Mouse (Mus musculus) G1E (cell line): ENCODE measurements around the gene Golga2. TPM values are rescaled to one million over a fixed set of nuclear protein-coding genes. Genes with fewer than 3 reads are reported as not detected.

Experiments used
- ATAC-seq: 2 replicates; pipeline ENCODE4 v1.8.0; 2016; ENCODE audit warnings: mild to moderate bottlenecking; ENCODE audit not compliant: insufficient number of reproducible peaks, poor library complexity, low FRiP score, severe bottlenecking; ENCODE audit errors: extremely low read depth
- DNase-seq: peaks from one replicate; pipeline ENCODE4 v3.0.0; 2012; ENCODE audit warnings: low spot score
- H3K27me3 ChIP-seq: 2 replicates; pipeline ENCODE4 v1.6.1; 2012; ENCODE audit warnings: mild to moderate bottlenecking, low read length, inconsistent platforms; ENCODE audit not compliant: insufficient read depth
- H3K36me3 ChIP-seq: replicated peaks from 2 replicates; pipeline ENCODE3; 2012; ENCODE audit warnings: mild to moderate bottlenecking, inconsistent platforms
- H3K4me1 ChIP-seq: 2 replicates; pipeline ENCODE4 v1.6.1; 2012; ENCODE audit warnings: low read depth, low read length, inconsistent platforms, mixed read lengths; ENCODE audit not compliant: insufficient read depth
- H3K4me3 ChIP-seq: 2 replicates; pipeline ENCODE4 v1.5.1; 2012; ENCODE audit warnings: low read depth, mild to moderate bottlenecking, inconsistent platforms, low read length, moderate library complexity, mixed read lengths
- H3K9me3 ChIP-seq: replicated peaks from 2 replicates; pipeline ENCODE4 v1.6.1; 2012; ENCODE audit warnings: inconsistent platforms
- CTCF ChIP-seq: IDR thresholded peaks from 2 replicates; pipeline ENCODE4 v1.5.1; 2012; ENCODE audit warnings: low read depth, low read length, inconsistent platforms, mixed read lengths
- GATA1 ChIP-seq: IDR thresholded peaks from 2 replicates; pipeline ENCODE4 v1.6.1; 2012; ENCODE audit warnings: borderline replicate concordance, low read length, inconsistent platforms, mixed read lengths
- GATA2 ChIP-seq: IDR thresholded peaks from 2 replicates; pipeline ENCODE4 v1.6.1; 2012; ENCODE audit warnings: low read depth, low read length, inconsistent platforms, borderline replicate concordance
- POLR2AphosphoS5 ChIP-seq: IDR thresholded peaks from 2 replicates; pipeline ENCODE4 v1.6.1; 2012; ENCODE audit warnings: low read depth, low read length, inconsistent platforms; ENCODE audit not compliant: insufficient replicate concordance
- TAL1 ChIP-seq: conservative IDR thresholded peaks from 2 replicates; pipeline ENCODE4 v1.6.1; 2012; ENCODE audit warnings: low read depth, low read length, inconsistent platforms, mixed read lengths
- polyA plus RNA-seq: library from polyadenylated mRNA; stranded (reverse); fragments of >175 nt; gene quantifications from 2 replicates; pipeline ENCODE4 v1.2.3, GENCODE M21; 2012
- total RNA-seq, 2 experiments: library from RNA; stranded (forward) in 1 of 2; stranded (reverse) in 1 of 2; fragments of 200-1000 nt in 1 of 2; fragments of >200 nt in 1 of 2; fragmentation: Nextera tagmentation in 1 of 2; gene quantifications; 2 replicates each; pipeline ENCODE4 v1.2.3; 2014 to 2017

The Golga2 gene
- total and polyA plus RNA-seq, 3 experiments = 24.3 to 35.6 (median 24.5) TPM

- peak overlapping the region; percentile 96 for H3K4me3 ChIP-seq
- H3K27me3 ChIP-seq = peaks cover 6% of the 10 kb centered on the region; the same call in 1 of the 2 replicates
- no peak for DNase-seq
- peaks cover 43% of the 10 kb centered on the region for H3K36me3 ChIP-seq
- H3K9me3 ChIP-seq = no peaks in the 10 kb centered on the region
- H3K4me1 ChIP-seq = peaks cover 30% of the 10 kb centered on the region
- TF ChIP-seq CTCF (no peak), TAL1 (no peak), GATA2 (no peak), POLR2AphosphoS5 (no peak)
- no peak for ATAC-seq
Observed at GRCm38 (mm10) chr2:32258887-32259533, 28.2 kb upstream of the Golga2 start.

- peaks cover 30% of the 10 kb centered on the region for H3K4me1 ChIP-seq
- no peaks in the 10 kb centered on the region for H3K9me3 ChIP-seq
- peaks cover 8% of the 10 kb centered on the region; the same call in 1 of the 2 replicates for H3K27me3 ChIP-seq
- peaks cover 35% of the 10 kb centered on the region for H3K36me3 ChIP-seq
- ATAC-seq = peak; percentile 87
- peak; percentile 97 for DNase-seq
- peak within 1 kb of the TSS; percentile 96 for H3K4me3 ChIP-seq
- TF ChIP-seq GATA2 (no peak), TAL1 (no peak), POLR2AphosphoS5 (no peak), GATA1 (no peak), CTCF (no peak)
Observed at GRCm38 (mm10) chr2:32259657-32260417, 27.3 kb upstream of the Golga2 start, which contains the start of gene Uck1. Uck1 (minus strand) TSS chr2:32260159.

- ATAC-seq (no peak), DNase-seq (no peak)
- H3K27me3 ChIP-seq = peaks cover 10% of the 10 kb centered on the region
- TF ChIP-seq CTCF = peak; percentile 54; the same call in 1 of the 2 replicates
- no peak for TF ChIP-seq TAL1
- no peak overlapping the region; the same call in 1 of the 2 replicates for H3K4me3 ChIP-seq
- peaks cover 30% of the 10 kb centered on the region for H3K4me1 ChIP-seq
- peaks cover 34% of the 10 kb centered on the region for H3K36me3 ChIP-seq
- no peaks in the 10 kb centered on the region for H3K9me3 ChIP-seq
Observed at GRCm38 (mm10) chr2:32260635-32261034, 26.5 kb upstream of the Golga2 start.

GRCm38 (mm10) chr2:32275823-32276222, 11.4 kb upstream of the Golga2 start:
- no peak for ATAC-seq
- H3K9me3 ChIP-seq = peaks cover 14% of the 10 kb centered on the region
- H3K4me1 ChIP-seq = no peaks in the 10 kb centered on the region
- TF ChIP-seq CTCF (no peak), POLR2AphosphoS5 (no peak), TAL1 (no peak), GATA2 (no peak), GATA1 (no peak)
- H3K36me3 ChIP-seq = peaks cover 43% of the 10 kb centered on the region
- no peak overlapping the region for H3K4me3 ChIP-seq
- DNase-seq = no peak
- H3K27me3 ChIP-seq = 0 out of 2 replicates have a peak, but pooled peaks cover 2% of the 10 kb centered on the region

- no peak overlapping the region for H3K4me3 ChIP-seq
- H3K4me1 ChIP-seq = peaks cover 16% of the 10 kb centered on the region
- H3K9me3 ChIP-seq = no peaks in the 10 kb centered on the region
- H3K36me3 ChIP-seq = peaks cover 89% of the 10 kb centered on the region
- H3K27me3 ChIP-seq = no peaks in the 10 kb centered on the region
- TF ChIP-seq GATA1 = no peak
- TF ChIP-seq POLR2AphosphoS5 = no peak
- TF ChIP-seq TAL1 = no peak
- TF ChIP-seq CTCF = no peak
- TF ChIP-seq GATA2 = no peak
- ATAC-seq (no peak), DNase-seq (no peak)
Observed at GRCm38 (mm10) chr2:32282289-32282688, 4.9 kb upstream of the Golga2 start.

- DNase-seq (peak; percentile 58), ATAC-seq (no peak)
- no peak for TF ChIP-seq GATA1
- TF ChIP-seq CTCF = peak; percentile 66; the same call in 1 of the 2 replicates
- no peak for TF ChIP-seq TAL1
- Histone ChIP-seq H3K9me3 (no peaks in the 10 kb centered on the region), H3K4me3 (no peak overlapping the region), H3K36me3 (peaks cover 84% of the 10 kb centered on the region), H3K27me3 (no peaks in the 10 kb centered on the region), H3K4me1 (peaks cover 16% of the 10 kb centered on the region)
Observed at GRCm38 (mm10) chr2:32282727-32283126, 4.5 kb upstream of the Golga2 start.
